Mouse (Mus musculus) heart, postnatal 10 days (tissue): ENCODE measurements around the gene Hoxa9. TPM values are rescaled to one million over a fixed set of nuclear protein-coding genes. Genes with fewer than 3 reads are reported as not detected.
A peak's percentile ranks its signal among the peaks of the same experiment; 100 is the strongest.

Source experiments
- DNase-seq, 2 experiments: peaks; one replicate each; pipeline ENCODE4 v3.0.0; 2021
- intact Hi-C: fragments of 180-260 bp; cut with DNase I; formaldehyde crosslinking; loops from one replicate; pipeline ENCODE4 v1.15.1; 2025
- total RNA-seq, 2 experiments: library from RNA; stranded (reverse); gene quantifications; 2 replicates each; pipeline ENCODE4 v1.2.3; 2021

Hoxa9 gene
- total RNA-seq, 2 experiments from 2014 or later: not detected

- intact Hi-C loops: loop anchor here (10.0 kb wide), 1 partner anchor 52 kb away; the partner anchor contains the start of gene Evx1
- peak in 1 of 2 experiments; percentile 19 for DNase-seq
Observed at GRCm38 (mm10) chr6:52262463-52263320, 31.8 kb upstream of the Hoxa9 start.

DNA sequence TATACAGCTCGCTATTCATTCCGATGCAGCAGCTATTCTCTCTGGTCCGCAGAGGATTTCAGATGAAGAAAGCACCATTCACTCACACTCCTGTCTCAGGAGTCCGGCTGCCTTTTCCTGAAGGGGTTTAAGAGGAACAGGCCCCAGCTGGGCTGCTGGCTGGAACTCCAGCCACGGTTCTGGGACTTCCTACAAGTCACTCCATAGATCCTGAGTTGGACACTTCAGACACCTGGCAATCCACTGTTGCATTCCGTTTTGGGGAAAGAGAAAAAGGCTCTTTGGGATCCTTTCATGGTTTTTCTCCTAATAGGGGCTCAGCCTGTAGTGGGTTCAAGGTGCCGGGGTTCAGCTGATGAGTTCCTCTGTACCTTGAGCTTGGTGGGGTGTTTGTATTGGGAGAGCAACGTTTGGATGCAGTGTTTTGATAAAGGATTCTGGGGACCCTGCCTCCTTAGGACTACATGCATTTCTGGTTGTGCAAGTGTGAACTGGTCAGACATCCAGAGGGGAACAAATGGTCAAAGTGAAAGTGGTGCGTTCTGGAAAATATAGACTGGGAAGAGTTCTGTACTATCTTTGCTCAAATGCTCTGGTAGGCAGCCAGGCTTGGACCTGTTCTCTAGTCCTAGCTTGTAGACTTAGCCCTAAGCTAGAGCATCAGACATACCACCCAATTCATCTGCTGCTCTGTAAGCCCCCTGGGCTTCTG is 31.0 kb upstream of the Hoxa9 start:
- DNase-seq: peak in 1 of 2 experiments; percentile 25
- intact Hi-C loops: loop anchor here (10.0 kb wide), 1 partner anchor 53 kb away; the partner anchor contains the start of gene Evx1

GRCm38 (mm10) chr6:52260654-52261575 is 30.0 kb upstream of the Hoxa9 start, which contains the start of gene Hoxa13:
Gene Hoxa13, minus strand, starts transcription at chr6:52260880.
- intact Hi-C loops: loop anchor here (10.0 kb wide), 1 partner anchor 54 kb away; the partner anchor contains the start of gene Evx1
- no peak for DNase-seq

GRCm38 (mm10) chr6:52259811-52260261 is 28.9 kb upstream of the Hoxa9 start:
- intact Hi-C loops: loop anchor here (2.0 to 10.0 kb wide), 3 partner anchors 55 to 707 kb away; partner anchors contain the start of gene Evx1
- DNase-seq: no peak

GRCm38 (mm10) chr6:52259081-52259790 is 28.3 kb upstream of the Hoxa9 start:
- intact Hi-C loops: loop anchor here (2.0 to 5.0 kb wide), 2 partner anchors 466 to 708 kb away; no protein-coding TSS in a partner anchor
- peak in 1 of 2 experiments; percentile 35 for DNase-seq

DNA sequence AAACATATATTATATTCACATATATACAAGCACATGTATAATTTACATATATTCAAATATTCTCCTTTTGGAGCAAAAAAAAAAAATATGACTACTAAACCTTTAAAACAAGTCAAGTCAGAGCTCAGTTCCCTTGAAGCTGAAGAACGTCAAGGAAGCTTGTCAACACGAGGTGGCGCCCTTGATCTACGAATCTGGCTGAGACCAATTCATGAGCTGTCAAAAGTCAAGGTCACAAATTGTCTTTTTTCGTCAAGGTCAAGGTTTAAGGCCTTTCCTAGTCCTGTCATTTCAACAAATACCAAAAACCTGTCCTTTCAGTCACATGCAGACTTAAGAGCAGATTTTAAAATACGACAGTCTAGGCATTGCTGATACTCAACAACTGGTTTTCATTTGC is 26.1 kb upstream of the Hoxa9 start:
- peak; percentile 87 to 92 for DNase-seq
- intact Hi-C loops: loop anchor here (1.0 to 5.0 kb wide), 3 partner anchors 583 to 710 kb away; no protein-coding TSS in a partner anchor

DNA sequence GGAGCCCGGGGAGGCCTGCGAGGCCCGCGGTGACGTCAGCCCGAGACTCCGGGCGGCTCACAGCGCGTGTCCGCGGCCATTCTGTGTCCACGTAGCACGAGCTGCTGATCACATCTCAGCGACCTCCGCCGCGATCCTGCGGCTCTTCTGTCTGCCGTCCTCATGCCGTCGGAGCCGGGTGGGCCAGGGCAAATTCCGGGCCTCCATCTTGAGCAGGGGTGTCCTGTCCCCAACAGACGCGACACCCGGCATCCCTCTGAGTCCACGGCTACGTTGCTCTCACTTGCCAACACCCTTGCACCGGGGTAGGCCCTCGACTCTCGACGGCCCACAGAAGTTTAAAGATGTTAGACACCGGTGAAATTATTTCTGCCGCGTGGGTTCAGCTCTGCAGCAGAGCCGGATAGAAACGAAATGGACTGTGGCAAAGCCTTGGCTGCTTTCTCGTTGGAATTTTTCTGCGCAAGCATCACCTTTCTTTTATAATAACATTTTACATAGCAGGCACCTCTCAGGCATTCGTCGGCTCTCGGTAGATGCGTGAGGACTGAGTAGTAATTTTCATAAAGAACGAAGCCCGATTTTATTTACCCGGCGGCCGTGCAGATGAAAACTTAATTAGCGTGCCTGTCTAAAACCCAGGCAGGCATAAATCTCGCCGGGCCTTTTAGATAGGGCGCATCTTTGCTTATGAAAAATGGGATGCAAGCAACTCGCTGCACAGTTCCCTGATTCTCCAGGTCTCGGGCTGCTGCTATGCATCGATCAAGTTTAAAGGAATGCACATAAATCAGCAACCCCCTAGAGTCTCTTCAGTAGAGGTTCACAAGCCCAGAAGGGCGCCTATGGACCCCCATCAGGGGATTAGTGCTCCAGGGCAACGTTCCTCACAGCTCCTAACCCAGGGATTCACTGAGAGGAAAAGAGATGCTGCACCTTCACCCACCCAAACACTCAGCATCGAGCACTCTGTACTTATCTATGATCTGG is 22.9 kb upstream of the Hoxa9 start:
- peak in 1 of 2 experiments; percentile 55 for DNase-seq
- intact Hi-C loops: no loop called here

- DNase-seq: no peak
- intact Hi-C loops: no loop called here
Observed at GRCm38 (mm10) chr6:52252775-52253376, 22.0 kb upstream of the Hoxa9 start.

GRCm38 (mm10) chr6:52252016-52252774 is 21.3 kb upstream of the Hoxa9 start:
- DNase-seq: no peak
- intact Hi-C loops: no loop called here

- intact Hi-C loops: no loop called here
- no peak for DNase-seq
Observed at GRCm38 (mm10) chr6:52251177-52251879, 20.4 kb upstream of the Hoxa9 start.

DNA sequence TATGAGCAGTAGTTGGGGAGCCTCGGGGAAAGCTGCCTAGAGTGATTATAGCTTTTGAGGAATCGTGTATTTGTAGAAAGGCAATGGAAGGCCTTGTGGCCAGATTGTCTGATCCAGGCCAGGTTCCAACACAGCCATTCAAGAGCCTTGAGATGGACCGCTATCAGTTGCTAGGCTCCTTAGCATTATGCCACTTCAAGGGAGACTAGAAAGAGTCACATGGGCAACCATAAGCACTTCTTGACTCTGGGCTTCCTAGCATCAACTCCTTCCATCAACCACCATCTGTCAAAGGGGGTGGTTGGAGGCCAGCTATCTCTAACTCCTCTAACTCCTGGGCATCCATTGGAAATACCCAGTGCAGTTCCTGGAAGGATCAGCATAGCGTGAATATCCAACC is 18.9 kb upstream of the Hoxa9 start:
- DNase-seq: no peak
- intact Hi-C loops: no loop called here

DNA sequence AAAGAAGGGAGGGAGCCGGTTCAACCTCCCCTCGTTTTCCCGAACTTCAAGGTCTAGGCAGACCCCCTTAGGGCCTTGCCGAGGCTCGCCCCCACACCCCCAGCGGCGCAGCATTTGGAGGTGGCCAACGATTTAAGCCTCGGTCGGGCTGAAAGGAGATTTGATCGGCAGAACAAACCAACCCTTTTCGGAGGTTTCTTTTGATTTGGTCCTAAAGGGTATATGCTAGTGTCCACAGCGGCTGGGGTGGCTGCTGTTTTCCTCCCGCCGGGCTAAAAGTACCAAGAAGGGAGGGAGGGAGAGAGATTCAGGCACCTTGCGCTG is 18.5 kb upstream of the Hoxa9 start:
- no peak for DNase-seq
- intact Hi-C loops: no loop called here

DNA sequence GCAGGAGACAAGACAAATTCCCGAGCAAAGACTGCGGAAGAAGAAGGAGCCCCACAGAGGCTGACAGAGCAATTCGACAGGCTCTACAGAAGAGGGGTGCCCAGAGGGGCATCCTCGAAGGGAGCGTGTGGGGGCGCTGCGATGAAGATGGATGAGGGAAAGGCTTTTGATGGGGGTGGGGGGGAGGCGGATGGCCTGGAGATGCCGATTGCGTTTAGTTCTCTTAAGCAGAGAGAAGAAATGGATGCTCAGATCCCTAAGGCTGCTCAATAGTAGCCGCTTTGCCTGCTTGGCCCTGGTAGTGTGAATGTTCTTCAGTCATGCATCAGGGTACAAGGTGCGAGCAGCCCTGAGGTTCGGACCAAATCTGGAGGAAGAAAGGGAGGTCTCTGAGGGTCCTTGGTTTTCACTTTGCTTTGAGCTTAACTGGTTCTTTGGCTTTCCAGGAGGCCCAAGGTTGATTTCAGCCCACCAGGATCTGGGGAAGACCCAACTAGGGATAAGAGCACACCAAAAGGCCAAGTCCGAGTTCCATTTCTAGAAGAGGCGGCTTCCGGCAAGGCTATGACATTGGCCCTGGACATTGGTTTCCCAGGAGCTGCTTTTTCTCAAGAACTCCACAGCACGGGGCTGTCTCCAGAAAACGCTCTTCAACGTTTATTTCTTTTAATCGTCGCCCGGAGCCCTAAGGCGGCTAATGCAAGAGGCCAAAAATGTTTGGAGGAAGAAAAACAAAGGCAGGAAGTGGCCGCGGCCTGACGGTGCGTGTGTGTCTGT is 17.9 kb upstream of the Hoxa9 start:
- no peak for DNase-seq

DNA sequence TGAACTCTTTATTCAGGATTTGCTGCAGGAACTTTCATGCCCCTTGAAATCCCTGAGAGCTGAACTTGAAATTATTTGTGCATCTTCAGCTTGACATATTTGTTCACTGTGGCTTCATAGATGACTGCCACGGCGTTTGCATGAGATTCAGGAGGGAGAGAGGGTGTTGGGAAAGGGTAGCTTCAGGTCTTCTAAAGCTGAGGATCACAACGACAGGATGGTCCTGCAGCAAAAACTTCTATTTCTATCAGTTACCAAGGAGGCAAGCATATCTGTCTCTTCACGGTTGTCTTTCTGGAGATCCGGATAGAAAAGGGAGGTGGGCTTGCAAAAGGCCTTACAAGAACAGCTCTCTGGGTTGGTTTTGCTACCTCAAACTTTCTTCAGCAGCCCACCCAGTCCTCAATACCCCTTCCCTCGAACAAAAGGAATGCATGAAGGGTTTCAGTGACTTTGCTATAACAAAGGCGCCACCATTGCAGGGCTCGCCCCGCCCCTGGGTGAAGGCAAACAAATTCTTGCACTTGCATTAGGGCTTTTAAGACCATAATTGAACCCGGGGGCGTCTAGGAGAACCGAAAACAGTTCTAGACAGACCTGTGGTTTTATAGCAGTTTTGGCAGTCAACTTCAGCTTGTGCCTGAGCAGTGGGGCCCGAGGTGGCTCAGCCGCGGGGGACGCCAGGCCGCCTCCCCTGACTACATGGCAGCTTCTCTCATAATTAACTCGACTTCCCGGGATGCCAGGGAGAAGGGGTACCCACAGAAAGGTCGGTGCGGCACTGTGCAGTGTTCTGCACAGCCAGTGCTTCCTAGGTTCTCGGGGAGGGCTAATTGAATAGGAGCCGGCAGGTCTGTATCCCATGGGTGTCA is 17.1 kb upstream of the Hoxa9 start:
- intact Hi-C loops: no loop called here

More for the DNA sequence above, 17.9 kb upstream of the Hoxa9 start:
- intact Hi-C loops: no loop called here

GRCm38 (mm10) chr6:52246916-52247315 is 16.0 kb upstream of the Hoxa9 start:
- intact Hi-C loops: no loop called here
- DNase-seq: no peak

More for the DNA sequence above, 17.1 kb upstream of the Hoxa9 start:
- no peak for DNase-seq
